Mouse (Mus musculus): Measurements from ENCODE around the gene Eif3d.
A peak's percentile ranks its signal among the peaks of the same experiment; 100 is the strongest.

Gene Eif3d

DNA sequence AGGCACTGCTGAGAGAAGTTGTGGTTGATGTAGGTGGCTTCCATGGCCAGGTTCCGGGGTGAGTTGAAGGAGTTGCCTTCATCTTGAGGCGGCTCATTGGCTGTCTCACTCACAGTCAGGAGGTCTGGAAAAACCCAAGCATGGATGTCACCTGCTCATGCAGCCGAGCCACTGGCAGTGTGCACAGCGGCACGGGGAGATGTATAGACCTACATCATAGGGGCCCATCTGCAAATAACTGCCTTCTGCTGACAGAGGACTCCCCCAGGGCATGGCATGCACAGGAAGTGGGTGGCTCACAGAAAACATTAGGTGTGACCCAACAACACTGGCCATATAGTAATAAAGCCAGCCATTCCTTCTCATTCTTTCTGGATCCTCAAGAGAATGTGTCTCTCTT lies 8.2 kb downstream of the Eif3d start:
- no peaks in the 10 kb centered on the region for H3K27me3 ChIP-seq (ENCODE audit: control insufficient read depth, insufficient read depth, low read length, poor library complexity, severe bottlenecking)
- H3K36me3 ChIP-seq (ENCODE audit: control insufficient read depth, insufficient read depth, low read length, poor library complexity, severe bottlenecking) = peaks cover 24% of the 10 kb centered on the region
- no peak for DNase-seq (ENCODE audit: low read depth, low spot score)

DNA sequence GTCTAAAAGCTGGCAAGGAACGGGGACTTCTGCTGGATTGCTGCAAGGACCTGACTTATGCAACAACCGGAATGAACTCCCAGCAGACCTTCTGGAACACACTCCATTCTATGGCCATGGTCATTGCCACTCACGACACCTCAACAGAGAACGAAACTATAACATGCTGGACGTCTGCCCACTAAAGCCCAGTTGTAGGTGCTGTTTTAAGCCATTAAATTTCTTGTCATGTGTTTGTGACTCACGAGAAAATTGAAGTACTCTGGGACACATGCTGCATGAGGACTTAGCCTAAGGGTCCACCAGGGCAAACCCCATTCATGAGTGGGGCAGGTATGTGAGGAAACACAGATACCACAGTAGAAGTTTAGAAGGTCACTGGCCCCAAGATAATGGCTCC lies 9.9 kb downstream of the Eif3d start:
- DNase-seq (ENCODE audit: low read depth, low spot score) = no peak
- peaks cover 16% of the 10 kb centered on the region for H3K36me3 ChIP-seq (ENCODE audit: control insufficient read depth, insufficient read depth, low read length, poor library complexity, severe bottlenecking)
- H3K27me3 ChIP-seq (ENCODE audit: control insufficient read depth, insufficient read depth, low read length, poor library complexity, severe bottlenecking) = no peaks in the 10 kb centered on the region

DNA sequence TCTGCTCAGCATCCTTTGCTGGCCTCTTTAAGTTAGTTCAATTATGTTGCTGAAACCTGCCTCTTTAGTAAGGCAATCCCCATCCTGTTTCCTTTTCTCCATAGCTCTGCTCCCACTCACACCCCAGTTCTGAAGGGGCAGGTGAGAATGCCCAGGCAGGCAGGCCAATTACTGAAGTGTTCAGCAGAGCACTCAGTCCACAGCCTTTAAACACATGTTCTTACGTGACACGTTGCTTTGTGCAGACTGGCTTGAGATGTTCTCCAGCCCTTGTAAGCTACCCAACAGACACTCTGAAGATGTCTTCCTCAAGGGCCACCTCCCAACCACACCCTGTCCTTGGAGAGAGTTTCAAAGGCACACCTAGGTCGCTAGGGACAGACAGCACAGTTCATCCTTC lies 12.5 kb downstream of the Eif3d start:
- Histone ChIP-seq H3K36me3 (ENCODE audit: control insufficient read depth, insufficient read depth, low read length, poor library complexity, severe bottlenecking) (peaks cover 13% of the 10 kb centered on the region; the same call in 1 of the 2 replicates), H3K27me3 (ENCODE audit: control insufficient read depth, insufficient read depth, low read length, poor library complexity, severe bottlenecking) (no peaks in the 10 kb centered on the region)
- no peak for DNase-seq (ENCODE audit: low read depth, low spot score)

GRCm38 (mm10) chr15:77957625-77958024 lies 13.0 kb downstream of the Eif3d start:
- H3K36me3 ChIP-seq (ENCODE audit: control insufficient read depth, insufficient read depth, low read length, poor library complexity, severe bottlenecking) = peaks cover 13% of the 10 kb centered on the region; the same call in 1 of the 2 replicates
- no peak for DNase-seq (ENCODE audit: low read depth, low spot score)
- no peaks in the 10 kb centered on the region for H3K27me3 ChIP-seq (ENCODE audit: control insufficient read depth, insufficient read depth, low read length, poor library complexity, severe bottlenecking)

DNA sequence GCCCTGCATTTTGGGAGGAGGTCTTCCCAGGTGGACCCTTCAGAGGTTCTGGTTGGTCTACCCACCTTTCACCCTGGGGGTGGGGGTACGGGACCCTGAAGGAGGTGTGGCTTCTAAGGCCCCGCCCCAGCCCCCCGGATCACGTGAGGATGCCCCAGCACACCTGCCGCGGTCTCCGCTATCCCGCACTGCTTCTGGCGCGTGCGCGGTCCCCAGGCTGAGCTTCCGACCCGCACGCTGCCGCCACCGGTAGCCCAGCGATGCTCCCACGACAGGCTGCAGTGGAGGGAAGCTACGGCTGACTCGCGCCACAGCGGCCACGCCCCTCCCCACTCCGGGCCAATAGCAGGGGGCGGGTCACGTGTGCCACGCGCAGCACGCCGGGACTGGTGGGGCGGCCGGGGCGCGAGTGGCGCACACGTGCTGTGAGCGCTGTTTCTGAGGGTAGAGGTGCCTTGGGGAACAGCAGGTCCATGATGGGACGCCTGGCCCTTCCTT lies 14.2 kb downstream of the Eif3d start, which contains the start of gene Foxred2:
TSS of gene Foxred2 (minus strand) at position 319 of the 498 bp plus-strand sequence.
- DNase-seq (ENCODE audit: low read depth, low spot score) = peak; percentile 93
- H3K36me3 ChIP-seq (ENCODE audit: control insufficient read depth, insufficient read depth, low read length, poor library complexity, severe bottlenecking) = peaks cover 3% of the 10 kb centered on the region
- H3K27me3 ChIP-seq (ENCODE audit: control insufficient read depth, insufficient read depth, low read length, poor library complexity, severe bottlenecking) = no peaks in the 10 kb centered on the region

- Histone ChIP-seq H3K36me3 (ENCODE audit: control insufficient read depth, insufficient read depth, low read length, poor library complexity, severe bottlenecking) (no peaks in the 10 kb centered on the region; the same call in 1 of the 2 replicates), H3K27me3 (ENCODE audit: control insufficient read depth, insufficient read depth, low read length, poor library complexity, severe bottlenecking) (no peaks in the 10 kb centered on the region)
- peak; percentile 29 for DNase-seq (ENCODE audit: low read depth, low spot score)
Observed at GRCm38 (mm10) chr15:77955440-77956403, 14.9 kb downstream of the Eif3d start.

- no peak for DNase-seq (ENCODE audit: low read depth, low spot score)
- H3K27me3 ChIP-seq (ENCODE audit: control insufficient read depth, insufficient read depth, low read length, poor library complexity, severe bottlenecking) = no peaks in the 10 kb centered on the region
- no peaks in the 10 kb centered on the region; the same call in 1 of the 2 replicates for H3K36me3 ChIP-seq (ENCODE audit: control insufficient read depth, insufficient read depth, low read length, poor library complexity, severe bottlenecking)
Observed at GRCm38 (mm10) chr15:77954362-77954761, 16.3 kb downstream of the Eif3d start.

- no peak for DNase-seq (ENCODE audit: low read depth, low spot score)
- Histone ChIP-seq H3K36me3 (ENCODE audit: control insufficient read depth, insufficient read depth, low read length, poor library complexity, severe bottlenecking) (peaks cover 2% of the 10 kb centered on the region), H3K27me3 (ENCODE audit: control insufficient read depth, insufficient read depth, low read length, poor library complexity, severe bottlenecking) (no peaks in the 10 kb centered on the region)
Observed at GRCm38 (mm10) chr15:77952921-77953320, 17.7 kb downstream of the Eif3d start.

DNA sequence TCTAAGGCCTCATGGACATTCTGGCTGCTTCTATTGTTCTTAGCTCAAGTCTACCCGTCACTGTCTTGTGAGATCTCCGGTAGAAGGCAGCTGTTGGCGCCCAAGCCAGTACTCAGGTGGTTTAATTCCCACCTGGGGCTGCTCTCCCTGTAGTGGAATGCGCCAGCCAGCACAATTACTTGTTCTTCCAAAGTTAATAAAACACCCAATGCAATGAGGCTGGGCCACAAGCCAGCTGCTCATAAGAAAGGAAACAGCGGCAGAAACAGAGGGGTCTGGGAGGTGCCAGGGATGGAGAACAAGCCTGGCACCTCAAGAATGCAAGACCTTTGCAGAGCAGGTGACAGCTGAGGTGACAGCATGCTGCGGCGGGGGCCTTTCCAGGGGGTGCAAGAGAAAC lies 21.6 kb downstream of the Eif3d start:
- no peak for DNase-seq (ENCODE audit: low read depth, low spot score)

GRCm38 (mm10) chr15:77945711-77946110 lies 24.9 kb downstream of the Eif3d start:
- H3K36me3 ChIP-seq (ENCODE audit: control insufficient read depth, insufficient read depth, low read length, poor library complexity, severe bottlenecking) = peaks cover 3% of the 10 kb centered on the region; the same call in 1 of the 2 replicates
- DNase-seq (ENCODE audit: low read depth, low spot score) = peak; percentile 26
- H3K27me3 ChIP-seq (ENCODE audit: control insufficient read depth, insufficient read depth, low read length, poor library complexity, severe bottlenecking) = no peaks in the 10 kb centered on the region

More for the DNA sequence above, 21.6 kb downstream of the Eif3d start:
- Histone ChIP-seq H3K27me3 (ENCODE audit: control insufficient read depth, insufficient read depth, low read length, poor library complexity, severe bottlenecking) (no peaks in the 10 kb centered on the region), H3K36me3 (ENCODE audit: control insufficient read depth, insufficient read depth, low read length, poor library complexity, severe bottlenecking) (peaks cover 3% of the 10 kb centered on the region)

DNA sequence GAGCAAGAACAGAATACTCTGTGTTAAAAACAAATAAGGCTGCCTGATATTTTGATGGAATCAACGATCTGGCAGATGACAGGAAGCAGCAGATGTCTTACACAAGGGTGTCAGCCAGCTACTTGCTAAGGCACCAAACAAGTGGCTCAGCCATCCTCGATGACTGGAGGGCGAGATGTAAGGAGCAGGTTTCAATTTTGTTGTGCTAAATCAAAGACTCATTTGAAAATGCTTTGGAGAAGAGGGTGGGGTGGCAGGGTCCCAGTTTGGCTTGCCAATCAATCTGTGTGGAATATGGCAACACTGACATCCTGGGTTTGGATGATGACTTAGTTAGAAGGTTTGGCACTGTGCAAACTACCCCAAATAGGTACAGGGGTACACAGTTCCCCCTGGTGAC lies 29.1 kb downstream of the Eif3d start:
- H3K36me3 ChIP-seq (ENCODE audit: control insufficient read depth, insufficient read depth, low read length, poor library complexity, severe bottlenecking) = no peaks in the 10 kb centered on the region
- no peaks in the 10 kb centered on the region for H3K27me3 ChIP-seq (ENCODE audit: control insufficient read depth, insufficient read depth, low read length, poor library complexity, severe bottlenecking)
- DNase-seq (ENCODE audit: low read depth, low spot score) = no peak

DNA sequence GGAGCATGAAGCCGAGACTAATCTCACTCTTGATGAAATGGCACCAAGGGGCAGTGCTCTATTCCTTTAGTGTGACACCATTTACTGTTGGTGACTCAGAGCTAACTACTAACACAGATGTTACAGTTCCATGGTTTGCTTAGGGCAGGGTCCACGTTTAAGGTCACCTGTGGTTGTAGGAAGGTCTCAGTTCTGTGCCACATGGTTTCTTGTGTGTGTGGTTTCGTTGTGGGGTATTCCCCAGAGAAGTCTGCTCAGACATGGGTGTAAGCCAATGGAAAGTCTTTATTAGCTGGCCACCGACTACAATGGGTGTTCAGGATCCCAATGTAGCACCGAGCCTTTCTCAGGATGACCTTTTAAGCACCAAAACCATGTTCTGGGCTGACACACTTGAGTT lies 32.1 kb downstream of the Eif3d start:
- Histone ChIP-seq H3K27me3 (ENCODE audit: control insufficient read depth, insufficient read depth, low read length, poor library complexity, severe bottlenecking) (no peaks in the 10 kb centered on the region), H3K36me3 (ENCODE audit: control insufficient read depth, insufficient read depth, low read length, poor library complexity, severe bottlenecking) (no peaks in the 10 kb centered on the region)
- DNase-seq (ENCODE audit: low read depth, low spot score) = no peak

DNA sequence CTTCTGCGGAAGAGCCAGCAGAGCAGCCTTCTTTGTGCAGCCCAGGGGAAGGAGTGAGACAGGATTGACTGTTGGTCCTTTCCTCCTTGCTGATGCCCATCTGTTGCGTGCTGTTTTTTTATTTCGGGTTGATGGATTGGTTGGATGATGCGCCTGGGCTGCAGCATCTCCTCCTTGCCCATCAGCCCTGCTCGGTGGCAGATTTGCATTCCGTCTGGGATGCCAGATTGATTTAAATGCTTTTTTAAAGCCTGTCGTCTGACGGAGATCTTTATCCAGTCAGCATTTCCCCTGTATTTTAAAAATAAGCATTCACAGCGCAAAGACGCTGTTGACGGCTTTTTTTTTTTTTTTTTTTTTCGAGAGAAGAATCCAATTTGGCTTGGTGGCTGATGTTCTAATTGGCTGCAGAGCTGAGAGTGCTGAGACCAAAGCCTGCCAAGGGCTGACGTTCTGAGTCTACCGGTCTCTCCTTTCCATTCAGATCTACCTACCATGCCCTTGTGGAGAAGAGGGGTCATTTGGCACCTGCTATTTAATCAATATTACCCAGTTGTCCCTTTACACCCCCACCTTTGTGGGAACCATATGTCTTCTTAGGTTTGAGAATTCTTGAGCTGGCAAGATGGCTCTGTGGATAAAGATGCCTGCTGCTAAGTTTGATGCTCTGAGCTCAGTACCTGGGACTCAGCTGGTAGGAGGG lies 34.8 kb downstream of the Eif3d start:
- Histone ChIP-seq H3K27me3 (ENCODE audit: control insufficient read depth, insufficient read depth, low read length, poor library complexity, severe bottlenecking) (no peaks in the 10 kb centered on the region), H3K36me3 (ENCODE audit: control insufficient read depth, insufficient read depth, low read length, poor library complexity, severe bottlenecking) (no peaks in the 10 kb centered on the region)
- no peak for DNase-seq (ENCODE audit: low read depth, low spot score)

DNA sequence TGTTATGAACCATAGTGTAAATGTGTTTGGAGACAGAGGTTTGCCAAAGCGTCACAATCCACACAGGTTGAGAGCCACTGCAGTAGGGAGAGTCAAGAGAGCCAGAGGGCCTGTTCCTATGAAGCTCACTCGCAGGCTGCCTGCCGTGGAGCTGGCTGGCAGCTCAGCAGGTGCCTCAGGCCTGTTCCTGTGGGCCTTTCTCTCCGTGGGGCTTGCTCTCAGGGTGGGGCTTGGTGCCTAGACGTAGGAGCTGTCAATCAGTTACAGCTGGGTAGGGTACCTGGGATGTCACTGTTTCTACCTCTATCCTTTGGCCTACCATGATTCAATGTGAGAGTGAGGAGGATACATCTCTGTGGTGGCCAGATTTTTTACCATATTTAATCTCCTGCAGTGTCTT lies 35.6 kb downstream of the Eif3d start:
- H3K36me3 ChIP-seq (ENCODE audit: control insufficient read depth, insufficient read depth, low read length, poor library complexity, severe bottlenecking) = no peaks in the 10 kb centered on the region
- H3K27me3 ChIP-seq (ENCODE audit: control insufficient read depth, insufficient read depth, low read length, poor library complexity, severe bottlenecking) = no peaks in the 10 kb centered on the region
- DNase-seq (ENCODE audit: low read depth, low spot score) = no peak

- no peak for DNase-seq (ENCODE audit: low read depth, low spot score)
- no peaks in the 10 kb centered on the region for H3K36me3 ChIP-seq (ENCODE audit: control insufficient read depth, insufficient read depth, low read length, poor library complexity, severe bottlenecking)
Observed at GRCm38 (mm10) chr15:77934326-77934725, 36.3 kb downstream of the Eif3d start.

More at GRCm38 (mm10) chr15:77934326-77934725, 36.3 kb downstream of the Eif3d start:
- H3K27me3 ChIP-seq (ENCODE audit: control insufficient read depth, insufficient read depth, low read length, poor library complexity, severe bottlenecking) = no peaks in the 10 kb centered on the region
